Mouse (Mus musculus): ENCODE measurements around the gene Dnaaf5.

Dnaaf5 gene

GRCm38 (mm10) chr5:139140589-139140988 lies 9.4 kb upstream of the Dnaaf5 start:
- peak; percentile 14; the same call in 1 of the 2 replicates for ATAC-seq (ENCODE audit: low TSS enrichment)

GRCm38 (mm10) chr5:139141326-139141725 lies 8.7 kb upstream of the Dnaaf5 start:
- 0 out of 2 replicates have a peak, but pooled peaks have one; percentile 11 for ATAC-seq (ENCODE audit: low TSS enrichment)

- ATAC-seq (ENCODE audit: low TSS enrichment) = no peak
These were observed 6.1 kb upstream of the Dnaaf5 start for GRCm38 (mm10) chr5:139143890-139144289.

GRCm38 (mm10) chr5:139145726-139146125 lies 4.3 kb upstream of the Dnaaf5 start:
- ATAC-seq (ENCODE audit: low TSS enrichment) = no peak

- no peak for ATAC-seq (ENCODE audit: low TSS enrichment)
These were observed 3.4 kb upstream of the Dnaaf5 start for GRCm38 (mm10) chr5:139146476-139147075.

- peak; percentile 32 for ATAC-seq (ENCODE audit: low TSS enrichment)
These were observed 2.6 kb upstream of the Dnaaf5 start for GRCm38 (mm10) chr5:139147178-139148078.

GRCm38 (mm10) chr5:139149006-139149672 lies 884 bp upstream of the Dnaaf5 start:
- ATAC-seq (ENCODE audit: low TSS enrichment) = no peak

- ATAC-seq (ENCODE audit: low TSS enrichment) = peak; percentile 17; the same call in 1 of the 2 replicates
These were observed 594 bp downstream of the Dnaaf5 start for GRCm38 (mm10) chr5:139150603-139151031.

GRCm38 (mm10) chr5:139160899-139161298 lies 10.9 kb downstream of the Dnaaf5 start:
- no peak for ATAC-seq (ENCODE audit: low TSS enrichment)

GRCm38 (mm10) chr5:139161632-139162031 lies 11.6 kb downstream of the Dnaaf5 start:
- no peak for ATAC-seq (ENCODE audit: low TSS enrichment)

GRCm38 (mm10) chr5:139166781-139167361 lies 16.8 kb downstream of the Dnaaf5 start:
- ATAC-seq (ENCODE audit: low TSS enrichment) = no peak

- ATAC-seq (ENCODE audit: low TSS enrichment) = no peak
These were observed 17.5 kb downstream of the Dnaaf5 start for GRCm38 (mm10) chr5:139167548-139167947.

- no peak for ATAC-seq (ENCODE audit: low TSS enrichment)
These were observed 21.9 kb downstream of the Dnaaf5 start for GRCm38 (mm10) chr5:139171929-139172328.

GRCm38 (mm10) chr5:139174141-139174540 lies 24.1 kb downstream of the Dnaaf5 start:
- no peak for ATAC-seq (ENCODE audit: low TSS enrichment)

- no peak for ATAC-seq (ENCODE audit: low TSS enrichment)
These were observed 24.8 kb downstream of the Dnaaf5 start for GRCm38 (mm10) chr5:139174556-139175547.

- ATAC-seq (ENCODE audit: low TSS enrichment) = peak; percentile 91
These were observed 29.0 kb downstream of the Dnaaf5 start for GRCm38 (mm10) chr5:139178895-139179631.

GRCm38 (mm10) chr5:139183131-139183530 lies 33.1 kb downstream of the Dnaaf5 start:
- ATAC-seq (ENCODE audit: low TSS enrichment) = peak; percentile 44; the same call in 1 of the 2 replicates

GRCm38 (mm10) chr5:139183601-139184000 lies 33.6 kb downstream of the Dnaaf5 start:
- no peak for ATAC-seq (ENCODE audit: low TSS enrichment)

- peak; percentile 61 for ATAC-seq (ENCODE audit: low TSS enrichment)
These were observed 34.9 kb downstream of the Dnaaf5 start for GRCm38 (mm10) chr5:139184897-139185296.

GRCm38 (mm10) chr5:139189726-139190125 lies 39.7 kb downstream of the Dnaaf5 start:
- ATAC-seq (ENCODE audit: low TSS enrichment) = 0 out of 2 replicates have a peak, but pooled peaks have one; percentile 18

Data from frontal cortex, adult (tissue).